Mouse (Mus musculus) neural tube, embryonic 13.5 days (tissue): ENCODE results near the gene Dus4l. TPM values are rescaled to one million over a fixed set of nuclear protein-coding genes. Genes with fewer than 3 reads are reported as not detected.

Experiments used
- polyA plus RNA-seq: library from polyadenylated mRNA; unstranded; fragments of >200 nt; fragmentation: Nextera tagmentation; extraction: Ambion mirVana; gene quantifications from 2 replicates; pipeline ENCODE4 v1.2.1, GENCODE M21; 2015

Gene Dus4l
- polyA plus RNA-seq, 1 experiment from 2014 or later, result 7.6 TPM

Other genes with a start within 250 kb of the Dus4l start
- gene Cbll1, start 155.2 kb downstream of the Dus4l start, polyA plus RNA-seq, result 18.1 and 18.9 TPM in 2 replicates
- gene Slc26a4, start 94.9 kb downstream of the Dus4l start, polyA plus RNA-seq, result 0.18 TPM in 1 of 2 replicates, not detected in the other
- gene Bcap29, start 20.2 kb downstream of the Dus4l start, polyA plus RNA-seq, result 31.9 and 32.8 TPM in 2 replicates
- gene Cog5, start within 50 bp of the Dus4l start, polyA plus RNA-seq, result 33.1 and 35.5 TPM in 2 replicates
- 18.7 and 19.2 TPM in 2 replicates for gene Gpr22, start 59.1 kb upstream of the Dus4l start, polyA plus RNA-seq